8 mouse cellular contexts compared by ENCODE assay signal in the genomic region with DNA sequence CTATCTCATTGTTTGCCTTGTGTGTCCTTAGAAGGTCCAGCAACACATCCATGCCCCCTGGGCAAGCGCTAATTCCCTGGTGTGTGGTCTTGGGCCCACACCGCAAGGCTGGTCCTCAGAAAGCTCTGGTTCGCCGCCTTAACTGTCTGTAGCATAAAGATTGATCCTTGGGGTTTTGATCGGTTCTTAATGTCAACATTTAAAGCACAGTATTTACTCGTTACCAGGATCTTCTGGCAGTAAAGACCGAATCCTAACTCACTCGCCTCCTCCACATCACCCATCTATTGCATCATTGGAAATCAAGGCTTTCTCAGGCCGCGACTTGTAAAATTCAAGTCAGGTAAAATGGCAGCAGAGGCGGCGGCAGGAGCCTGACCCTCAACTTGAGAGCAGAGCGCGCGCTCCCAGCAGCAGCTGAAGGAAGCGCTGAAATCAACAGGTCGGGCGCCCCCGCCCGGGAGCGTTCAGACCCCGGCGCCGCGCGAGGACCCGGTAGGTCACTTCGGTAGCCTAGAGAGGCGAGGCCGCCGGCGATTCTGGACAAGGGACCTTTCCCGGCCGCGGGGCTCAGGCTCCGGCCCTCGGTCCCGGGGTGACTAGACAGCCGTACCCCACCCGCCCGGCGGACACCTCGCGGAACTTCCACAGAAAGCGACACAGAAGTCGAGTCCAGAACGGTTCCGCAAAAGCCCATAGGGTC. TPM values are rescaled to one million over a fixed set of nuclear protein-coding genes. Genes with fewer than 3 reads are reported as not detected.
DNase-seq lines count a peak whose midpoint lies in the region; ATAC-seq and TF ChIP-seq lines count a peak whose summit lies in the region.

No protein-coding gene starts in this region.

- peak overlapping the region; percentile 84 for H3K27ac ChIP-seq in embryonic fibroblast, embryonic 13.5 days (ENCODE audit: insufficient read depth, low read length)
- H3K27ac ChIP-seq in heart, embryonic 12.5 days (ENCODE audit: poor library complexity, severe bottlenecking) = peak overlapping the region; percentile 30; the same call in 1 of the 2 replicates
- H3K27ac ChIP-seq in kidney, embryonic 16.5 days (ENCODE audit: low read length) = peak overlapping the region; percentile 59
- no peak overlapping the region for H3K27ac ChIP-seq in liver, embryonic 14.5 days
- peak overlapping the region; percentile 39; the same call in 1 of the 2 replicates for H3K27ac ChIP-seq in stomach, embryonic 14.5 days (ENCODE audit: low read length)

- 3% methylated on average over 48 of the region's 48 CpGs for WGBS in heart, embryonic 12.5 days
- WGBS in kidney, embryonic 16.5 days = 3% methylated on average over 48 of the region's 48 CpGs
- 4% methylated on average over 48 of the region's 48 CpGs for WGBS in liver, embryonic 14.5 days (ENCODE audit: insufficient replicate concordance)
- 3% methylated on average over 48 of the region's 48 CpGs for whole genome bisulfite sequencing in stomach, embryonic 14.5 days

- peak overlapping the region; percentile 91 for H3K4me2 ChIP-seq in heart, embryonic 12.5 days
- H3K4me2 ChIP-seq in kidney, embryonic 16.5 days (replicated peaks; ENCODE audit: low read depth, low read length) = peak overlapping the region; percentile 94
- H3K4me2 ChIP-seq in liver, embryonic 14.5 days (ENCODE audit: low read depth) = peak overlapping the region; percentile 76
- peak overlapping the region; percentile 98 for H3K4me2 ChIP-seq in stomach, embryonic 14.5 days (replicated peaks; ENCODE audit: low read depth, low read length)

- no peak for TF ChIP-seq CTCF in embryonic fibroblast, embryonic 13.5 days (IDR thresholded peaks at IDR 0.05; ENCODE audit: borderline replicate concordance, insufficient read depth, low read length)
- peak; percentile 25 for TF ChIP-seq CTCF in liver, embryonic 14.5 days (IDR thresholded peaks at IDR 0.05; ENCODE audit: low read depth)

- peak overlapping the region; percentile 92 for H3K4me3 ChIP-seq in embryonic fibroblast, embryonic 13.5 days (ENCODE audit: insufficient read depth, low read length)
- peak overlapping the region; percentile 68 for H3K4me3 ChIP-seq in heart, embryonic 12.5 days
- peak overlapping the region; percentile 85 for H3K4me3 ChIP-seq in kidney, embryonic 16.5 days (ENCODE audit: low read length)
- H3K4me3 ChIP-seq in liver, embryonic 14.5 days (ENCODE audit: insufficient read depth in 1 of 2, low read depth in 2 of 2, low read length in 2 of 2) = peak overlapping the region; percentile 58 to 64
- peak overlapping the region; percentile 65 for H3K4me3 ChIP-seq in stomach, embryonic 14.5 days (ENCODE audit: low read depth, low read length)

- H3K4me1 ChIP-seq in embryonic fibroblast, embryonic 13.5 days (ENCODE audit: control insufficient read depth, insufficient read depth, low read length) = peaks cover 2% of the 10 kb centered on the region
- peaks cover 3% of the 10 kb centered on the region for H3K4me1 ChIP-seq in heart, embryonic 12.5 days (replicated peaks)
- peaks cover 15% of the 10 kb centered on the region for H3K4me1 ChIP-seq in kidney, embryonic 16.5 days (ENCODE audit: insufficient read depth, low read length)
- H3K4me1 ChIP-seq in liver, embryonic 14.5 days (replicated peaks; ENCODE audit: control insufficient read depth in 2 of 2, insufficient read depth in 2 of 2, low read length in 1 of 2) = peaks cover 2 to 7% of the 10 kb centered on the region in 2 experiments; a peak in 3 of 4 replicates
- no peaks in the 10 kb centered on the region for H3K4me1 ChIP-seq in stomach, embryonic 14.5 days (ENCODE audit: control insufficient read depth, insufficient read depth, low read length)

- TF ChIP-seq POLR2A in embryonic fibroblast, embryonic 13.5 days (IDR thresholded peaks at IDR 0.05; ENCODE audit: low read depth, low read length) = 0 out of 2 replicates have a peak, but pooled peaks have one; percentile 32

- H3K36me3 ChIP-seq in heart, embryonic 12.5 days = no peaks in the 10 kb centered on the region
- no peaks in the 10 kb centered on the region for H3K36me3 ChIP-seq in kidney, embryonic 16.5 days (ENCODE audit: insufficient read depth, low read length)
- no peaks in the 10 kb centered on the region for H3K36me3 ChIP-seq in liver, embryonic 14.5 days (replicated peaks; ENCODE audit: control insufficient read depth, insufficient read depth, low read depth)
- H3K36me3 ChIP-seq in stomach, embryonic 14.5 days (ENCODE audit: control insufficient read depth, insufficient read depth, low read length) = no peaks in the 10 kb centered on the region

- peaks cover 5% of the 10 kb centered on the region for H3K27me3 ChIP-seq in heart, embryonic 12.5 days (replicated peaks)
- H3K27me3 ChIP-seq in kidney, embryonic 16.5 days (ENCODE audit: insufficient read depth, low read length) = 0 out of 2 replicates have a peak, but pooled peaks cover 3% of the 10 kb centered on the region
- H3K27me3 ChIP-seq in liver, embryonic 14.5 days (ENCODE audit: control insufficient read depth, insufficient read depth, low read length) = peaks cover 19% of the 10 kb centered on the region
- H3K27me3 ChIP-seq in stomach, embryonic 14.5 days (ENCODE audit: control insufficient read depth, insufficient read depth, low read length) = no peaks in the 10 kb centered on the region

- peak overlapping the region; percentile 67 for H3K9ac ChIP-seq in heart, embryonic 12.5 days
- H3K9ac ChIP-seq in kidney, embryonic 16.5 days (replicated peaks; ENCODE audit: low read length) = peak overlapping the region; percentile 71
- peak overlapping the region; percentile 36 for H3K9ac ChIP-seq in liver, embryonic 14.5 days (replicated peaks)
- H3K9ac ChIP-seq in stomach, embryonic 14.5 days (replicated peaks; ENCODE audit: low read depth, low read length) = peak overlapping the region; percentile 36; the same call in 1 of the 2 replicates

- TF ChIP-seq EP300 in liver, embryonic 14.5 days (IDR thresholded peaks at IDR 0.05; ENCODE audit: low read depth) = no peak

- H3K9me3 ChIP-seq in heart, embryonic 12.5 days (replicated peaks) = no peaks in the 10 kb centered on the region
- H3K9me3 ChIP-seq in kidney, embryonic 16.5 days (ENCODE audit: low read length) = no peaks in the 10 kb centered on the region
- no peaks in the 10 kb centered on the region for H3K9me3 ChIP-seq in liver, embryonic 14.5 days (ENCODE audit: control insufficient read depth, low read length)
- H3K9me3 ChIP-seq in stomach, embryonic 14.5 days (ENCODE audit: control insufficient read depth, low read depth, low read length) = no peaks in the 10 kb centered on the region

- DNase-seq in A20 (ENCODE audit: low read depth, low spot score) = peak; percentile 91
- peak; percentile 84 for DNase-seq in adrenal gland, postnatal 25 days
- DNase-seq in liver, embryonic 14.5 days (ENCODE audit: low read depth in 3 of 3, low spot score in 3 of 3) = peak; percentile 18 to 20 (median 20)
- DNase-seq in neural tube, embryonic 10.5 days (ENCODE audit: extremely low spot score, low spot score) = peak; percentile 82

- ATAC-seq in heart, embryonic 12.5 days (ENCODE audit: insufficient number of reproducible peaks, low FRiP score) = peak; percentile 62
- peak; percentile 67; the same call in 1 of the 2 replicates for ATAC-seq in kidney, embryonic 16.5 days (ENCODE audit: low FRiP score, low TSS enrichment)
- peak; percentile 26 for ATAC-seq in liver, embryonic 14.5 days (ENCODE audit: insufficient read depth)
- ATAC-seq in stomach, embryonic 14.5 days (ENCODE audit: insufficient number of reproducible peaks, insufficient read depth, low FRiP score, low read depth) = peak; percentile 63

RNA-seq across cellular contexts. Expression of gene Ttc39b, which starts 0.7 kb away (rescaled TPM):
- total RNA-seq in adrenal gland, postnatal 25 days (2021) = 16.7 and 19.6 TPM in 2 replicates
- 34.6 and 39.5 TPM in 2 replicates for polyA plus RNA-seq in embryonic fibroblast, embryonic 13.5 days (2011; ENCODE audit: insufficient read length, low read depth, missing spikeins)
- polyA plus RNA-seq in heart, embryonic 12.5 days (2016; fragmentation: Nextera tagmentation; extraction: Ambion mirVana) = 1.2 and 2.2 TPM in 2 replicates
- 2.6 and 3.2 TPM in 2 replicates for polyA plus RNA-seq in kidney, embryonic 16.5 days (2015; fragmentation: Nextera tagmentation; extraction: Ambion mirVana)
- 0.37 and 0.60 TPM in 2 replicates for polyA plus RNA-seq in liver, embryonic 14.5 days (2012; rRNA removed)
- polyA plus RNA-seq in liver, embryonic 14.5 days (2014; fragmentation: Nextera tagmentation; extraction: Ambion mirVana) = 2.1 and 2.9 TPM in 2 replicates
- polyA plus RNA-seq in stomach, embryonic 14.5 days (2014; fragmentation: Nextera tagmentation; extraction: Ambion mirVana) = 3.1 and 3.3 TPM in 2 replicates

Comparison
In these comparisons a context has a peak if more than half of its experiments do, and no peak if none do; other contexts are left out.
1. DNase-seq: peak in every context shown above with its lines; median percentile 91 in A20; 84 in adrenal gland, postnatal 25 days; 82 in neural tube, embryonic 10.5 days; 20 in liver, embryonic 14.5 days.